Mouse (Mus musculus) hindbrain, embryonic 10.5 days (tissue): ENCODE results near the gene Ndn. TPM values are rescaled to one million over a fixed set of nuclear protein-coding genes. Genes with fewer than 3 reads are reported as not detected.
A peak's percentile ranks its signal among the peaks of the same experiment; 100 is the strongest.

Experiments used
- DNase-seq: peaks from one replicate; pipeline ENCODE4 v3.0.0-alpha.2; 2017; ENCODE audit warnings: low spot score
- H3K27ac ChIP-seq: fragments of 300-500 bp; sonication (generic); 2 replicates; pipeline ENCODE4 v1.5.1; 2016; ENCODE audit warnings: mild to moderate bottlenecking, moderate library complexity
- H3K27me3 ChIP-seq: fragments of 300-500 bp; sonication (generic); 2 replicates; pipeline ENCODE4 v1.6.1; 2016; ENCODE audit warnings: mild to moderate bottlenecking; ENCODE audit not compliant: poor library complexity, insufficient read depth, severe bottlenecking
- H3K36me3 ChIP-seq: fragments of 300-500 bp; sonication (generic); 2 replicates; pipeline ENCODE4 v1.6.1; 2016; ENCODE audit warnings: mild to moderate bottlenecking, moderate library complexity
- H3K4me1 ChIP-seq: fragments of 300-500 bp; sonication (generic); replicated peaks from 2 replicates; pipeline ENCODE4 v1.6.1; 2016; ENCODE audit warnings: mild to moderate bottlenecking
- H3K4me3 ChIP-seq: fragments of 300-500 bp; sonication (generic); 2 replicates; pipeline ENCODE4 v1.5.1; 2016; ENCODE audit warnings: mild to moderate bottlenecking, moderate library complexity
- H3K9me3 ChIP-seq: fragments of 300-500 bp; sonication (generic); 2 replicates; pipeline ENCODE4 v1.6.1; 2016; ENCODE audit warnings: mild to moderate bottlenecking, moderate library complexity
- WGBS: fragments of 180-500 bp; shearing (Covaris S2); methylation state at CpG from one replicate; pipeline ENCODE4 v1.1.7; 2016; 5-methylcytosine and 5-hydroxymethylcytosine counted together
- polyA plus RNA-seq: library from polyadenylated mRNA; unstranded; fragments of >200 nt; fragmentation: Nextera tagmentation; extraction: Ambion mirVana; gene quantifications from 2 replicates; pipeline ENCODE4 v1.2.1, GENCODE M21; 2016

Ndn gene
- polyA plus RNA-seq = 100 and 194 TPM in 2 replicates

- H3K4me1 ChIP-seq = peaks cover 16% of the 10 kb centered on the region
- H3K9me3 ChIP-seq = peaks cover 24% of the 10 kb centered on the region
- no peak for DNase-seq
- no peak within 1 kb of the TSS for H3K4me3 ChIP-seq
- WGBS = 68% methylated on average over 1 of the region's 1 CpGs
- H3K36me3 ChIP-seq = no peaks in the 10 kb centered on the region
- no peaks in the 10 kb centered on the region for H3K27me3 ChIP-seq
- no peak within 1 kb of the TSS for H3K27ac ChIP-seq
Observed at GRCm38 (mm10) chr7:62346269-62346668, at the start of gene Ndn. TSS of gene Ndn (plus strand) at chr7:62346569.

GRCm38 (mm10) chr7:62302451-62302850 is 43.9 kb upstream of the Ndn start:
- no peaks in the 10 kb centered on the region for H3K36me3 ChIP-seq
- no peak overlapping the region for H3K27ac ChIP-seq
- H3K27me3 ChIP-seq = no peaks in the 10 kb centered on the region
- WGBS = 70% methylated on average over 3 of the region's 3 CpGs
- H3K4me3 ChIP-seq = no peak overlapping the region
- H3K4me1 ChIP-seq = peaks cover 3% of the 10 kb centered on the region; the same call in 1 of the 2 replicates
- no peaks in the 10 kb centered on the region; the same call in 1 of the 2 replicates for H3K9me3 ChIP-seq
- no peak for DNase-seq

GRCm38 (mm10) chr7:62306896-62307614 is 39.3 kb upstream of the Ndn start:
- Histone ChIP-seq H3K36me3 (no peaks in the 10 kb centered on the region), H3K27me3 (no peaks in the 10 kb centered on the region), H3K4me3 (no peak overlapping the region), H3K9me3 (no peaks in the 10 kb centered on the region; the same call in 1 of the 2 replicates), H3K27ac (no peak overlapping the region), H3K4me1 (peaks cover 3% of the 10 kb centered on the region; the same call in 1 of the 2 replicates)
- DNase-seq = no peak
- 40% methylated on average over 6 of the region's 6 CpGs for WGBS

GRCm38 (mm10) chr7:62316793-62317192 is 29.6 kb upstream of the Ndn start:
- 86% methylated on average over 5 of the region's 5 CpGs for WGBS
- no peak for DNase-seq
- no peak overlapping the region for H3K4me3 ChIP-seq
- peaks cover 12% of the 10 kb centered on the region; the same call in 1 of the 2 replicates for H3K9me3 ChIP-seq
- H3K27ac ChIP-seq = no peak overlapping the region
- no peaks in the 10 kb centered on the region for H3K36me3 ChIP-seq
- H3K4me1 ChIP-seq = no peaks in the 10 kb centered on the region
- H3K27me3 ChIP-seq = no peaks in the 10 kb centered on the region

- WGBS = 33% methylated on average over 1 of the region's 1 CpGs
- peaks cover 20% of the 10 kb centered on the region for H3K9me3 ChIP-seq
- H3K27ac ChIP-seq = no peak overlapping the region
- no peak overlapping the region for H3K4me3 ChIP-seq
- H3K4me1 ChIP-seq = peaks cover 16% of the 10 kb centered on the region
- peaks cover 5% of the 10 kb centered on the region; the same call in 1 of the 2 replicates for H3K36me3 ChIP-seq
- H3K27me3 ChIP-seq = no peaks in the 10 kb centered on the region
- DNase-seq = no peak
Observed at GRCm38 (mm10) chr7:62345411-62345810, 958 bp upstream of the Ndn start.

- H3K4me1 ChIP-seq = peaks cover 16% of the 10 kb centered on the region
- 12% methylated on average over 42 of the region's 42 CpGs for WGBS
- H3K27me3 ChIP-seq = no peaks in the 10 kb centered on the region
- peak overlapping the region; percentile 61 for H3K4me3 ChIP-seq
- no peaks in the 10 kb centered on the region for H3K36me3 ChIP-seq
- H3K27ac ChIP-seq = peak overlapping the region; percentile 87
- DNase-seq = peak; percentile 82
- peaks cover 24% of the 10 kb centered on the region for H3K9me3 ChIP-seq
Observed at GRCm38 (mm10) chr7:62348106-62348803, 1.9 kb downstream of the Ndn start.

GRCm38 (mm10) chr7:62348804-62349190 is 2.4 kb downstream of the Ndn start:
- H3K36me3 ChIP-seq = no peaks in the 10 kb centered on the region
- H3K27ac ChIP-seq = peak overlapping the region; percentile 87
- peaks cover 16% of the 10 kb centered on the region for H3K4me1 ChIP-seq
- 32% methylated on average over 17 of the region's 17 CpGs for WGBS
- H3K4me3 ChIP-seq = peak overlapping the region; percentile 61
- H3K27me3 ChIP-seq = no peaks in the 10 kb centered on the region
- H3K9me3 ChIP-seq = peaks cover 24% of the 10 kb centered on the region
- DNase-seq = no peak

GRCm38 (mm10) chr7:62351266-62351665 is 4.9 kb downstream of the Ndn start:
- peak; percentile 2 for DNase-seq
- Histone ChIP-seq H3K36me3 (no peaks in the 10 kb centered on the region), H3K27me3 (no peaks in the 10 kb centered on the region), H3K4me1 (peaks cover 16% of the 10 kb centered on the region), H3K4me3 (no peak overlapping the region), H3K9me3 (peaks cover 17% of the 10 kb centered on the region), H3K27ac (no peak overlapping the region)
- 54% methylated on average over 8 of the region's 8 CpGs for WGBS

GRCm38 (mm10) chr7:62365039-62365636 is 18.8 kb downstream of the Ndn start:
- 57% methylated on average over 7 of the region's 7 CpGs for WGBS
- Histone ChIP-seq H3K9me3 (peaks cover 7% of the 10 kb centered on the region; the same call in 1 of the 2 replicates), H3K27me3 (no peaks in the 10 kb centered on the region), H3K36me3 (no peaks in the 10 kb centered on the region), H3K4me1 (no peaks in the 10 kb centered on the region), H3K4me3 (peak overlapping the region; percentile 24; the same call in 1 of the 2 replicates), H3K27ac (peak overlapping the region; percentile 75)
- DNase-seq = no peak

GRCm38 (mm10) chr7:62366730-62367129 is 20.4 kb downstream of the Ndn start:
- DNase-seq = no peak
- Histone ChIP-seq H3K27ac (no peak overlapping the region), H3K4me3 (no peak overlapping the region), H3K4me1 (no peaks in the 10 kb centered on the region), H3K27me3 (no peaks in the 10 kb centered on the region), H3K9me3 (peaks cover 7% of the 10 kb centered on the region; the same call in 1 of the 2 replicates), H3K36me3 (no peaks in the 10 kb centered on the region)
- WGBS = 75% methylated on average over 8 of the region's 8 CpGs

- H3K27ac ChIP-seq = no peak overlapping the region
- peaks cover 16% of the 10 kb centered on the region for H3K36me3 ChIP-seq
- H3K4me3 ChIP-seq = no peak overlapping the region
- DNase-seq = no peak
- WGBS = 43% methylated on average over 4 of the region's 4 CpGs
- H3K9me3 ChIP-seq = peaks cover 51% of the 10 kb centered on the region
- H3K4me1 ChIP-seq = peaks cover 23% of the 10 kb centered on the region
- H3K27me3 ChIP-seq = no peaks in the 10 kb centered on the region
Observed at GRCm38 (mm10) chr7:62375658-62376057, 29.3 kb downstream of the Ndn start.

GRCm38 (mm10) chr7:62376510-62377304 is 30.3 kb downstream of the Ndn start, which contains the start of gene Magel2:
TSS of gene Magel2 (plus strand) at chr7:62377010.
- WGBS = 22% methylated on average over 31 of the region's 31 CpGs
- H3K9me3 ChIP-seq = peaks cover 51% of the 10 kb centered on the region
- H3K27ac ChIP-seq = peak within 1 kb of the TSS; percentile 76
- H3K27me3 ChIP-seq = no peaks in the 10 kb centered on the region
- DNase-seq = peak; percentile 61
- H3K36me3 ChIP-seq = peaks cover 21% of the 10 kb centered on the region
- peak within 1 kb of the TSS; percentile 58 for H3K4me3 ChIP-seq
- H3K4me1 ChIP-seq = peaks cover 23% of the 10 kb centered on the region
